Mouse (Mus musculus) Patski (cell line): Measurements from ENCODE around the gene Gm44502. TPM values are rescaled to one million over a fixed set of nuclear protein-coding genes. Genes with fewer than 3 reads are reported as not detected.

Source experiments
- ATAC-seq: fragments of 100-300 bp; one replicate; pipeline ENCODE4 v1.8.0; 2021
- CTCF ChIA-PET: fragments of 350-600 bp; sonication (Branson Sonifier 250); formaldehyde crosslinking; loops from one replicate; lab custom pipeline; 2022; ENCODE audit warnings: inconsistent platforms; lab: Charles Lee
- POLR2A ChIA-PET: fragments of 350-600 bp; sonication (Branson Sonifier 250); formaldehyde crosslinking; loops from one replicate; lab custom pipeline; 2022; ENCODE audit warnings: antibody characterized with exemption, inconsistent platforms; lab: Charles Lee
- DNase-seq: peaks from one replicate; pipeline ENCODE4 v3.0.0-alpha.2; 2011; ENCODE audit warnings: low read depth, low spot score
- H3K27me3 ChIP-seq: fragments of 371-371 bp; one replicate; pipeline ENCODE4 v1.5.1; 2021
- CTCF ChIP-seq: fragments of 100-300 bp; IDR thresholded peaks from one replicate; pipeline ENCODE4 v1.5.1; 2021
- in situ Hi-C: fragments of 300-500 bp; cut with MboI; formaldehyde crosslinking; loops from 3 replicates; pipeline ENCODE4 v1.11.1; 2018; ENCODE audit warnings: low pct_unique_long_range_greater_than_20kb, mixed read lengths
- polyA plus RNA-seq: library from polyadenylated mRNA; unstranded; gene quantifications from one replicate; pipeline ENCODE4 v1.2.3, GENCODE M21; 2021

The Gm44502 gene
- polyA plus RNA-seq, 1 experiment from 2014 or later: not detected

DNA sequence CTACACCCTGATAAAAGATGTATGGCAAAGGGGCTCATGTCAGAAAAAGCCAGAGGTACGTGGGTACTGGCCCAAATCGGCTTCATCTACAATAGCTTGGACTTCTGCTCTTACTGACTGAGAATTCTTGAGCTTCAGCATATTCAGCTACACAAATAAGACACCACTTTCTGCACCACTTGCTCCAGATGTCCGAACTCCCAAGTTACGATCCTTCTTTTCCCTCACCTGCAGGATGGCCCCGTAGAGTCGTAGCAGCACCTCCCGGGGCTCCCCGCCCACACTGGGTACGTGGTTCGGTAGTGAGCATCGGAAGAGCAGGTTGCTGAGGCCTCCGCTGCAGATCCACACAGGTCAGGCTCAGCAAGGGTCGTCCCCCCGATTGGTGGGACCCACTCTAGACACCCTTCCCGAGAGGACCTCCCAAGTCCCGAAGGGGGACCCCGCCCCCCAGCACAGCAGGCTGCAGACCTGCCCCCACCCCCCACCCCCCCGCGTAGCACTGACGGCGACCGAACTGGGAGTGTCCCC is 610 bp downstream of the Gm44502 start:
- in situ Hi-C loops: no loop called here
- ATAC-seq (no peak), DNase-seq (no peak)
- no peaks in the 10 kb centered on the region for H3K27me3 ChIP-seq
- POLR2A ChIA-PET: interaction anchor here (1.1 kb wide), 1 partner anchor 55 kb away, joined by 6 read pairs; the partner anchor contains the start of gene Sco2
- no peak for TF ChIP-seq CTCF
- CTCF ChIA-PET: interaction anchor here (1.2 to 1.4 kb wide), 2 partner anchors 13 to 38 kb away, joined by 3 to 4 read pairs; no protein-coding TSS in a partner anchor

DNA sequence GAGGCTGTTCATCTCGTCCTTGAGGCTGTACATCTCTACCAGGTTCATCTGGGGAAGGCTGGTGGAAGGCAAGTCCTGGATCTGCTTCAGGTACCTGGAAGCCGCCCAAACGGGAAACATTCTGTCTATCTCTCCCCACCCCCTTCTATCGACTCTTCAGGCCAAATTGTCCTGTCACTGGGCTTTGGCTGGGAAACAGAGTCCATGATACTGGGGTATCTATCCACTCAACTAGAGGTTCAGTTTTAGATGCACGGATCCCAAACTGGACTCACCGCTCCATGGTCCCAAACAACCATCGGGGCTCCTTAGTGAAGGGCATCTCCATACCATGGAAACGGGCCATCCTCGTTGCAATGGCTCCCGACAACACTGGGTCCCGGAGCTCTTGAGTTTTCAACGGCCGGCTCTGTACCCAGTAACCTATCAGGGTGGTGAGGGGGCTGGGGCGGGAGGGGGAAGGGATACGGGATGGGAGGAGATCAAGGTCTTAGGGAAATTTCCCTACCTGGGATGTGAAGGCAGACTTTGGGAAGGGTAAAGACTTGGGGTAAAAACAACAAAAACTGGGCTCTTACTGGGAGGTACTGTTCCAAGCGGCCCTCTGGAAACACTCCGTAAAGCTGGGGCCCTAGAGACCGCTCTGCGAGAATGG is 1.2 kb downstream of the Gm44502 start:
- POLR2A ChIA-PET: no interaction called here
- CTCF ChIA-PET: no interaction called here
- in situ Hi-C loops: no loop called here
- no peak for TF ChIP-seq CTCF
- H3K27me3 ChIP-seq: no peaks in the 10 kb centered on the region
- no peak for DNase-seq
- ATAC-seq: no peak

DNA sequence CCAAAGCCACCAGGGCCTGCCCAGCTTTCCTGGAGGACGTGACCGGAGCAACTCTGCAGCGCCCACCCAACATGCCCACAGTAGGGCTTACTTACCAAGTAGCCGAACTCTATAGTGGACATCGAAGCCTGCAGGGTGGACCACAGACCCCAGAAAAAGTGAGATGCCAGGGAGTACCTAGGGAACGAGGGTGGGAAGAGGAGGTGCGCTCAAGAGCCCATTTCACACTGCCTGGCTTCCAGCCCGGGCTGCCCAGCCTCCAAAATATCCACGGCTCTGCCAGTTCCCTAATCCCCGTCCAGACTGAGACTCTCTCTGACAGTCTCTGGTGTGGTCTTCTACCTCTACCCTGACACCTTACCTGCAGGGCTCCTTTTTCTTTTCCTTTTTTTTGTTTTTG is 2.8 kb downstream of the Gm44502 start:
- no peak for ATAC-seq
- in situ Hi-C loops: no loop called here
- ChIA-PET CTCF (no interaction called here), POLR2A (no interaction called here)
- no peak for TF ChIP-seq CTCF
- H3K27me3 ChIP-seq: no peaks in the 10 kb centered on the region
- DNase-seq: no peak

DNA sequence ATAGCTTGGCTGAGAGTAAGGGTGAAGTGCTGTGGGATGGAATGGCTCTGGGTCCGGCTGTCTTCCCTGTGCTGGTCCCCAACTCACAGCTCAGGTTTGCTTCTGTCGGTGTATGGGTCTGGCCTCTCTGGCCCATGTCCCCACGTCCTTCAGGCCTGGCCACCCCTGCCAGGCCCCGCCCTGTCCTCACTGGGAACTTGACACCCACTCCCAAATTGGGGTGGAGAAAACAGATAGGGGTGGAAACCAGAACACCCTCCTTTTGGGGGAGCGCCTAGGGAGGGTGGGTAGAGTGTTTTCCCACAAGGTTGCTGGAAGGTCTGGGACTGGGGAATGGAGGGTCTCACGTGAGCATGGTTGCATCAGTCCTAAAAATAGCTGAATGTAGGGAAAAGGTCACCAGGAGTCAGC is 3.8 kb downstream of the Gm44502 start, which contains the start of gene Cpt1b:
TSS of gene Cpt1b (minus strand) at position 153 of the 411 bp plus-strand sequence.
- no peaks in the 10 kb centered on the region for H3K27me3 ChIP-seq
- CTCF ChIA-PET: no interaction called here
- DNase-seq (no peak), ATAC-seq (no peak)
- POLR2A ChIA-PET: no interaction called here
- TF ChIP-seq CTCF: no peak
- in situ Hi-C loops: no loop called here

DNA sequence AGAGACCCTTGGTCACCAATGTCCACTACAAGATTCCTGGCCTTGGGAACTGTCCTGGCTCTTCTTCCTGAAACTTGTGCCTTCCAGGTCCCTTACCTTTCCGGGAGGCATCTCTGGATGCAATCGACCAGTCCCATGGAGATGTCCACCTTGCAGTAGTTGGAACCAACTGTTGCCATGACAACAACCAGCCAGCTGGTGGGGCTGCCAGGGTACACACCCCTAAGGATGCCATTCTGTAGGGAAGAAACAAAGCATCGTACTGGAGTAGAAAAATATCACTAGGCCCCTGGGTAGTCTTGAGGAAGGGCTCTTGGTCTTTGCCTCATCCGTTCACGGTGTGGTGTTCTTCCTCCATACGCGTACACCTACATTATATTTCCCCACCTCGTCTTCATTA is 4.9 kb downstream of the Gm44502 start:
- ChIA-PET POLR2A (no interaction called here), CTCF (no interaction called here)
- ATAC-seq (no peak), DNase-seq (no peak)
- H3K27me3 ChIP-seq: no peaks in the 10 kb centered on the region
- in situ Hi-C loops: no loop called here
- TF ChIP-seq CTCF: no peak

DNA sequence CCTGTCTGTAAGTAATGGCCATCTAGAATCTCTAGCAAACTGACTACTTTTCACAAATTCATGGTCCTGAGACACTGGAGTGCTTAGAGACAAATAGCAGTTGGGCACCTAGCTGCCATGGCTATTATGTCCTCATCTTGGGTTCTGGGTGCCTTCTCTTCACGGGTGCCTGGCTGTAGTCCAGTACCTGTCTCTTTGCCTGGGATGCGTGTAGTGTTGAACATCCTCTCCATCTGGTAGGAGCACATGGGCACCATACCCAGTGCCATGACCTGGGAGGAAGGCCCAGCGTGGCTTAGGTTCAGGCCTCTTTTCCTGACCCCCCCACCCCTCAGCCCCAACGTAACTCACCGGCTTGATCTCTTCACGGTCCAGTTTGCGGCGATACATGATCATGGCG is 7.6 kb downstream of the Gm44502 start:
- no peak for DNase-seq
- no peaks in the 10 kb centered on the region for H3K27me3 ChIP-seq
- ATAC-seq: no peak
- no peak for TF ChIP-seq CTCF
- in situ Hi-C loops: no loop called here
- CTCF ChIA-PET: no interaction called here
- POLR2A ChIA-PET: no interaction called here

GRCm38 (mm10) chr15:89415282-89415681 is 14.2 kb downstream of the Gm44502 start:
- no peak for DNase-seq
- POLR2A ChIA-PET: no interaction called here
- TF ChIP-seq CTCF: no peak
- in situ Hi-C loops: no loop called here
- no peaks in the 10 kb centered on the region for H3K27me3 ChIP-seq
- ATAC-seq: no peak
- CTCF ChIA-PET: interaction anchor here (0.8 to 2.0 kb wide), 2 partner anchors 18 to 23 kb away, joined by 3 to 6 read pairs; no protein-coding TSS in a partner anchor

DNA sequence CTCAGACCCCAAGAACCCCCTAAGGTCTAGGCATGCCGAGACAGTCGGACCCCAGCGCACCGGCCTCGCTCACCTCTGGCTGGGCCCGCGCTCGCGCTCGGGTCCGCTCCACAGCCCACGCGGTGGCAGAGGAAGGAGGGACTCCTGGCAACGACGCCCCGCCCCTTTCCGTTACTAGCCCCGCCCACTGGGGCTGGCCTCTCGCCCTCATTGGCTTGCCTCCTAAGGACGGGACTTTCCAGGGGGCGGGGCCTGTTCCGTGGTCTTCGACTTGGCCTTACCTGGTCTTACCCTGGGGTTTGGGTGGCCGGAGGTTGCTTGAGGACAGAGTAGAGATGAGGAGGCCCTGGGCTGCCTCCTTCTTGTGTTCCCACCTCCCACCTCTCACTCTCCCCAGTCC is 19.4 kb downstream of the Gm44502 start, which contains the start of gene Syce3:
TSS of gene Syce3 (minus strand) at position 386 of the 400 bp plus-strand sequence.
- in situ Hi-C loops: no loop called here
- TF ChIP-seq CTCF: no peak
- ATAC-seq: no peak
- H3K27me3 ChIP-seq: no peaks in the 10 kb centered on the region
- no peak for DNase-seq
- CTCF ChIA-PET: no interaction called here
- POLR2A ChIA-PET: no interaction called here

- CTCF ChIA-PET: no interaction called here
- DNase-seq (no peak), ATAC-seq (no peak)
- POLR2A ChIA-PET: no interaction called here
- H3K27me3 ChIP-seq: peaks cover 12% of the 10 kb centered on the region
- in situ Hi-C loops: no loop called here
- TF ChIP-seq CTCF: no peak
Observed at GRCm38 (mm10) chr15:89406691-89407090, 22.8 kb downstream of the Gm44502 start.

DNA sequence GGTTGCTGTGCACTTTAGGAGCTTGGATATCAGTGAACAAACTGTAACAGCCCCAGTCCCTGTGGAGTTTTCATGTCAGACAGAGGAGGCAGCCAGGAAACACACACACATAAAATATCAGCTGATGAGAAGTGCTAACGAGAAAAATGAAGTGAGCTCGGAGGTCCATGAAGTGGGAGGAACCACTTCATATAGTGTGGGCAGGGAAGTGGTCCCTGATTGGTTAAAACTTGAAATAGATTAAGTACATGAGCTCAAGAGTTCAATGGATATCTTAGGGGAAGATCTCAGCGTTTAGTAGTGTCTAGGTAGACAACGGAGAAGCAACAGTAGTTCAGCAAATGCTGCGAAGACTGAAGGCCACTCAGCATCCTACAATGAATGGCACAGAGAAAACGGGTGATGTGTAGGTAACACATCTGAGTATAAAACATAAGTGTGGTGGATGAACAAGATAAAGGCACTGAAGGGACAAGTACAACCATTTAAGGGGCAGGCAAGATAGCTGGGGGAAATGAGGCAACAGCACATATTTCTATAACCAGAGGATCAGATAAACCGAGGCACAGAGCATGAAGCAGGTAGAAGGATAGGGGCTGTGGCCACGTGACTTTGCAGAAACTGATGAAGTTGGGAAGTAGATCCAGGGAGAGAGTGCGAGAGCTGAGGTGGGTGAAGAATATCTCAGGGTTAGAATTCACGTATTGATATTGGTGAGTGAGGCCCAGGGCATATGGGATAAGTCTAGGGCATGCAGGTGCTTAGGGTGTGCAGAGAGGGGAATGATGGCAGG is 24.5 kb downstream of the Gm44502 start:
- TF ChIP-seq CTCF: no peak
- POLR2A ChIA-PET: no interaction called here
- ATAC-seq (no peak), DNase-seq (no peak)
- CTCF ChIA-PET: no interaction called here
- in situ Hi-C loops: no loop called here
- peaks cover 20% of the 10 kb centered on the region for H3K27me3 ChIP-seq

- H3K27me3 ChIP-seq: peaks cover 25% of the 10 kb centered on the region
- in situ Hi-C loops: no loop called here
- TF ChIP-seq CTCF: no peak
- ATAC-seq: no peak
- ChIA-PET POLR2A (no interaction called here), CTCF (no interaction called here)
- DNase-seq: no peak
Observed at GRCm38 (mm10) chr15:89402471-89402870, 27.0 kb downstream of the Gm44502 start.
